Mouse (Mus musculus): ENCODE measurements around the gene Ankrd13a. TPM values are rescaled to one million over a fixed set of nuclear protein-coding genes. Genes with fewer than 3 reads are reported as not detected.

Gene Ankrd13a
- polyA plus RNA-seq (2012; ENCODE audit: low replicate concordance): 404 and 610 TPM in 2 replicates

DNA sequence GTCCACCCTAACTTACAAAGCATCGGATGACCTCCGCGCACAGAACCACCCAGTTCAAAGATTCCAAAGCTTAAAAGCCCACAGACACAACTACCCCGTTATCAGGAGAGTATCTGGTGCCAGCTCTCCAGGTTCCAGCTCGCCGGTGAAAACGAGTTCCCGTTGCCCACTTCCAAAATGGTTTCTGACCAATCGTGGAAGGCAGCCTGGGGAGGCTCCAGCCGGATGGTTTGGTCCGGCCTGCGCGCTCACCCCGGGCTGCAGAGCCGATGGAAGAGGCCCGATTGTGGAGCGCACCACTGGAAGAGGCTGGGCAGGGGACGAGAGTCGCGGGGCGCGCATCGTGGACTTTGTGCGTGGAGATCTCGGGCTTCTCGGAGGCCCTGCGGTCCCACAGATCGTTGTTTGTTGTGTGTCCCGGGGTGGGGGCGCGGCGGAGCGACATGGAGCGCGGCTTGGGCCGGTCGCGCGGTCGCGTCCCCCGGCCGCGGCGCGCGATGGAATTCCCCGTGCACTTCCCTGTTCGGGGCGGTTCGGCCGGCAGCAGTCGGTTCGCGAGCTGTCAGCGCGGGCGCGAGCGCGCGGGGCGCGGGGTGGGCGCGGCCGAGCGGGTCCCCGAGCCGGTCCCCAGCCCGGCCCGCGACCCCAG is at the start of gene Ankrd13a:
Gene Ankrd13a, plus strand, starts transcription at position 275 of the 649 bp plus-strand sequence.

DNA sequence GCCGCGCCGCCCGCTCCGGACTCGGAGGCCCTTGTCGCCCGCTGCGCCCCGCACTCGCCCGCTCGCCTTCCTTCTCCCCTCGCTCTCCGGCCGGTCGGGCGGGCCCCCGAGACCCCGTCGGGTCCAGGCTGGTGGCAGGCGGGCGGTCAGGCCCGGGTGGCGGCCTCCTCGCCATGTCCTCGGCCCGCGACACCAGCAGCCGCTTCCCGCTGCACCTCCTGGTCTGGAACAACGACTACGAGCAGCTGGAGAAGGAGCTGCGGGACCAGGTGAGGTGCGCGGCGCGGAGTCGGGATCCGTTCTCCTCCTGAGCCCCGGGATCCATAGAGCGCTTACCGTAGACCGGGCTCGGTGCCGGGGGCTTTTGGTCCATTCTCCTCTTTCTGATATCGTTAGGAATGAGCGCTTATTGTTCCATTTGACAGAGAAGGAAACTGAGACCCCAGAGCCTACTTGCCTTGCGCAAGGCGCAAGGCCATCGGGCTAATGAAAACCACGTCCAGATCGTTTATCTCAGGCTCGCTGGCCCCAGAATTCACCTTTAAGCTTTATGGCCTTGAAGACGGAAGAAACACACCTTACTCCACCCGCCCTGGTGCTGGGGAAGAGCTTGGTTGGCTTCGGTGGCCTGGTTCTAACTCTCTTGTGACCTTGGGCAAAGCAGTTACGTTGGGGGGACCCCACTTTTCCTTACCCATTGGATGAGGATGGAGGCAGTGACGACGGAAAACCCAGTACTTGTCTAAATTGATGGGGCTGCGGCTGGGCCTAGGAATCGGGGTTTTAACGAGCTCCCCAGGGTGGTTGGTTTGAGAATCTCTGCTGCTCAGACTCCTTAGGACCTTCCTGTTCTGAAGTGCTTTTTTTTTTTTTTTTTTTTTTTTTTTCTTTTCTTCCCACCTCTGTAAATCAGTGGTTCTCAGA is 841 bp downstream of the Ankrd13a start, which contains the start of gene Git2:
Gene Git2, minus strand, starts transcription at position 462 of the 924 bp plus-strand sequence.

DNA sequence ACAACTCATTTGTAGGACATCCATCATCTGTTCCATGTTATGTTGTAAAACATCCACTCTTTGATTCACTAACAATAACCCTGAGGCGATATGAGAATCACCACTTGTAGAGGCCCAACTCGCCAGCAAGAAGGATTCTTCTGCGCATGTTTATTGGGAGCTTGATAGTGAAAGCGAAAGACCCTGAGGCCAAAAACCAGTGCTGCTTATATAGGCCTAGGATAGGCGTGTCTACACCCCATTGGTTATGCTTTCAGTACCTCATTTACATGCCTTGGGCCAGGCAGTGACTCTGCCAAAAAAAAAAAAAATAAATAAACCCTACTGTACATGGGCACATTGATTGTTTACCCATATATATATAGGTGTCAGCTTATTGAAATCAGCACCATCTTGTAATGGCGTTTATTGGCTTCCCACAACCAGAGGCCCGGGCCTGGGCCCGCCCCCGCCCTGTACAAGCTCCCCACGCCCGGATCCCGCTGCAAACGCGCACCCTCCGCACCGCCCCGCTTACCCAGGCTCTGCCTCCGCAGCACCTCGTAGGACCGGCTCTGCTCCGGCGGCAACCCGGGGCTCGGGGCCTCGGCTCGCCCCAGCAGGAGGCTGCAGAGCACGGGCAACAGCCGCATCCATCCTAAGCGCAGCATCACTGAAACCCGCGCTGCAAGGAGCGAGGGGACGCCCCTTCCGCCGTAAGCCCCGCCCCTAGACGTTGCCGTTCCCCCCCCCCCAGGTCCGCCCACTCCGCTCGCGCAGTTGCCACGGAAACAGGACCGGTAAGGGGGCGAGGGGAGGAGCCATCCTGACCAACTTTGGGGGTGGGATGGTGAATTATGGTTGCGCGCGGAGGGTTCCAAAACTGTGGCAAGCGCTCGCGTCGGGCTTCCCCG is 48.6 kb downstream of the Ankrd13a start, which contains the start of gene 1500011B03Rik:
Gene 1500011B03Rik, minus strand, starts transcription at position 673 of the 893 bp plus-strand sequence.

DNA sequence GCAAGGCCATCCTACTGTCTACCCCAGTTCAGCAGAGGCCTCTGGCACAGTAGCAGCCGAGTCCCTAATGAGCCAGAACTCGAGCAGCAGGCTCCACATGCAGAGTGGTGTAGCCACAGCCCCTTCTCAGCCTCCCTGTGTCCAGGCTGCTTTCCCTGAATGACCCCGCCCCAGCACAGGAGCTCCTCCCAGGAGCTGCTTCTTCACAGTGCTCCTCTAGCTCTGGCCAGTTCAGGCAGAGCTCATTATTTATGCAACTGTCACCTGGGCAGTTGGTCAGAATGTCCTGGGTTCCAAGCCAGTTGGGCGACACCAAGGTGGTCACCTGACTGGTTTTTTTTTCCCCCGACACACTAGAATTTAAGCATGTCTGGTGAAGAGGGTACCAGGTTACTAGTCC is 78.9 kb downstream of the Ankrd13a start, which contains the start of gene 4930519G04Rik:
Gene 4930519G04Rik, plus strand, starts transcription at position 301 of the 400 bp plus-strand sequence.

Other genes with a start within 250 kb of the Ankrd13a start
- gene Fam222a, start 206.7 kb upstream of the Ankrd13a start, polyA plus RNA-seq (2012; ENCODE audit: low replicate concordance): 2.7 and 3.6 TPM in 2 replicates
- 1.1 and 2.2 TPM in 2 replicates for gene Trpv4, start 116.3 kb upstream of the Ankrd13a start, polyA plus RNA-seq (2012; ENCODE audit: low replicate concordance)
- gene Gltp, start 83.7 kb upstream of the Ankrd13a start, polyA plus RNA-seq (2012; ENCODE audit: low replicate concordance): 39.7 and 55.5 TPM in 2 replicates
- gene Tchp, start 66.9 kb upstream of the Ankrd13a start, polyA plus RNA-seq (2012; ENCODE audit: low replicate concordance): 10.7 and 24.2 TPM in 2 replicates
- 91.6 and 159 TPM in 2 replicates for gene Git2, start 840 bp downstream of the Ankrd13a start, polyA plus RNA-seq (2012; ENCODE audit: low replicate concordance)
- gene 1500011B03Rik, start 48.8 kb downstream of the Ankrd13a start, polyA plus RNA-seq (2012; ENCODE audit: low replicate concordance): 55.5 and 108 TPM in 2 replicates
- not detected in 2 replicates for gene 4930519G04Rik, start 79.0 kb downstream of the Ankrd13a start, polyA plus RNA-seq (2012; ENCODE audit: low replicate concordance)
- gene Gm9936, start 84.0 kb downstream of the Ankrd13a start, polyA plus RNA-seq (2012; ENCODE audit: low replicate concordance): not detected in 2 replicates
- 0.62 and 0.63 TPM in 2 replicates for gene Oasl2, start 122.3 kb downstream of the Ankrd13a start, polyA plus RNA-seq (2012; ENCODE audit: low replicate concordance)
- gene Oasl1, start 148.6 kb downstream of the Ankrd13a start, polyA plus RNA-seq (2012; ENCODE audit: low replicate concordance): 37.9 and 76.2 TPM in 2 replicates
- gene 2210016L21Rik, start 167.5 kb downstream of the Ankrd13a start, polyA plus RNA-seq (2012; ENCODE audit: low replicate concordance): 43.8 and 58.4 TPM in 2 replicates
- 0.20 and 0.42 TPM in 2 replicates for gene Hnf1a, start 196.4 kb downstream of the Ankrd13a start, polyA plus RNA-seq (2012; ENCODE audit: low replicate concordance)
- gene Sppl3, start 236.5 kb downstream of the Ankrd13a start, polyA plus RNA-seq (2012; ENCODE audit: low replicate concordance): 22.8 and 50.6 TPM in 2 replicates

Data from leukemia stem cell, adult 10-12 weeks (primary cell).